Mouse (Mus musculus): ENCODE results near the gene Ly9. TPM values are rescaled to one million over a fixed set of nuclear protein-coding genes. Genes with fewer than 3 reads are reported as not detected.

The Ly9 gene
- total and polyA plus RNA-seq, 2 experiments from 2014 or later: 0.63 TPM; not detected in 1

- DNase-seq (ENCODE audit: low spot score) (no peak), ATAC-seq (no peak)
- Histone ChIP-seq H3K4me3 (ENCODE audit: low read length) (no peak overlapping the region), H3K27ac (no peak overlapping the region), H3K27me3 (ENCODE audit: insufficient read depth, low read length) (no peaks in the 10 kb centered on the region), H3K9me3 (ENCODE audit: low read length) (no peaks in the 10 kb centered on the region), H3K4me1 (ENCODE audit: insufficient read depth, low read length) (no peaks in the 10 kb centered on the region), H3K9ac (replicated peaks; ENCODE audit: low read length) (no peak overlapping the region), H3K4me2 (ENCODE audit: low read depth, low read length) (no peak overlapping the region), H3K36me3 (ENCODE audit: insufficient read depth, low read length) (no peaks in the 10 kb centered on the region)
- 86% methylated on average over 2 of the region's 2 CpGs for WGBS
- TF ChIP-seq CTCF (IDR thresholded peaks at IDR 0.05; ENCODE audit: low read depth): peak; percentile 49
Measured at GRCm38 (mm10) chr1:171610026-171610425, 2.8 kb upstream of the Ly9 start.

- Histone ChIP-seq H3K4me3 (ENCODE audit: low read length) (no peak overlapping the region), H3K4me2 (ENCODE audit: low read depth, low read length) (no peak overlapping the region), H3K36me3 (ENCODE audit: insufficient read depth, low read length) (no peaks in the 10 kb centered on the region), H3K27me3 (ENCODE audit: insufficient read depth, low read length) (no peaks in the 10 kb centered on the region), H3K9ac (replicated peaks; ENCODE audit: low read length) (no peak overlapping the region), H3K9me3 (ENCODE audit: low read length) (no peaks in the 10 kb centered on the region), H3K4me1 (ENCODE audit: insufficient read depth, low read length) (no peaks in the 10 kb centered on the region), H3K27ac (no peak overlapping the region)
- DNase-seq (ENCODE audit: low spot score) (no peak), ATAC-seq (no peak)
- WGBS: 85% methylated on average over 3 of the region's 3 CpGs
- TF ChIP-seq CTCF (IDR thresholded peaks at IDR 0.05; ENCODE audit: low read depth): no peak
Measured at GRCm38 (mm10) chr1:171606656-171607055, 554 bp downstream of the Ly9 start.

- Histone ChIP-seq H3K9ac (replicated peaks; ENCODE audit: low read length) (no peak overlapping the region), H3K4me1 (ENCODE audit: insufficient read depth, low read length) (no peaks in the 10 kb centered on the region), H3K4me2 (ENCODE audit: low read depth, low read length) (no peak overlapping the region), H3K36me3 (ENCODE audit: insufficient read depth, low read length) (no peaks in the 10 kb centered on the region), H3K27ac (no peak overlapping the region), H3K27me3 (ENCODE audit: insufficient read depth, low read length) (no peaks in the 10 kb centered on the region), H3K9me3 (ENCODE audit: low read length) (no peaks in the 10 kb centered on the region), H3K4me3 (ENCODE audit: low read length) (no peak overlapping the region)
- DNase-seq (ENCODE audit: low spot score) (no peak), ATAC-seq (no peak)
- WGBS: 85% methylated on average over 3 of the region's 3 CpGs
- TF ChIP-seq CTCF (IDR thresholded peaks at IDR 0.05; ENCODE audit: low read depth): no peak
Measured at GRCm38 (mm10) chr1:171604686-171605085, 2.5 kb downstream of the Ly9 start.

- Histone ChIP-seq H3K27me3 (ENCODE audit: insufficient read depth, low read length) (no peaks in the 10 kb centered on the region), H3K9ac (replicated peaks; ENCODE audit: low read length) (no peak overlapping the region), H3K27ac (no peak overlapping the region), H3K9me3 (ENCODE audit: low read length) (no peaks in the 10 kb centered on the region), H3K36me3 (ENCODE audit: insufficient read depth, low read length) (no peaks in the 10 kb centered on the region), H3K4me1 (ENCODE audit: insufficient read depth, low read length) (no peaks in the 10 kb centered on the region), H3K4me3 (ENCODE audit: low read length) (no peak overlapping the region), H3K4me2 (ENCODE audit: low read depth, low read length) (no peak overlapping the region)
- WGBS: 79% methylated on average over 2 of the region's 2 CpGs
- ATAC-seq: no peak
- TF ChIP-seq CTCF (IDR thresholded peaks at IDR 0.05; ENCODE audit: low read depth): no peak
- no peak for DNase-seq (ENCODE audit: low spot score)
Measured at GRCm38 (mm10) chr1:171584584-171584983, 22.6 kb downstream of the Ly9 start.

- Histone ChIP-seq H3K4me2 (ENCODE audit: low read depth, low read length) (no peak overlapping the region), H3K27ac (no peak overlapping the region), H3K9me3 (ENCODE audit: low read length) (no peaks in the 10 kb centered on the region), H3K36me3 (ENCODE audit: insufficient read depth, low read length) (no peaks in the 10 kb centered on the region), H3K4me3 (ENCODE audit: low read length) (no peak overlapping the region), H3K27me3 (ENCODE audit: insufficient read depth, low read length) (no peaks in the 10 kb centered on the region), H3K4me1 (ENCODE audit: insufficient read depth, low read length) (no peaks in the 10 kb centered on the region), H3K9ac (replicated peaks; ENCODE audit: low read length) (no peak overlapping the region)
- DNase-seq (ENCODE audit: low spot score): no peak
- 86% methylated on average over 7 of the region's 7 CpGs for WGBS
- ATAC-seq: no peak
- no peak for TF ChIP-seq CTCF (IDR thresholded peaks at IDR 0.05; ENCODE audit: low read depth)
Measured at GRCm38 (mm10) chr1:171577168-171577567, 30.0 kb downstream of the Ly9 start.

- ATAC-seq (no peak), DNase-seq (ENCODE audit: low spot score) (no peak)
- Histone ChIP-seq H3K4me1 (ENCODE audit: insufficient read depth, low read length) (no peaks in the 10 kb centered on the region), H3K27ac (no peak overlapping the region), H3K9ac (replicated peaks; ENCODE audit: low read length) (no peak overlapping the region), H3K9me3 (ENCODE audit: low read length) (no peaks in the 10 kb centered on the region), H3K4me3 (ENCODE audit: low read length) (no peak overlapping the region), H3K4me2 (ENCODE audit: low read depth, low read length) (no peak overlapping the region), H3K36me3 (ENCODE audit: insufficient read depth, low read length) (no peaks in the 10 kb centered on the region), H3K27me3 (ENCODE audit: insufficient read depth, low read length) (no peaks in the 10 kb centered on the region)
- TF ChIP-seq CTCF (IDR thresholded peaks at IDR 0.05; ENCODE audit: low read depth): no peak
- 65% methylated on average over 2 of the region's 2 CpGs for WGBS
Measured at GRCm38 (mm10) chr1:171568436-171568835, 38.8 kb downstream of the Ly9 start.

GRCm38 (mm10) chr1:171566777-171567176 lies 40.4 kb downstream of the Ly9 start:
- ATAC-seq (peak; percentile 38; the same call in 1 of the 2 replicates), DNase-seq (ENCODE audit: low spot score) (peak; percentile 74)
- H3K4me3 ChIP-seq (ENCODE audit: low read length): no peak overlapping the region
- no peaks in the 10 kb centered on the region for H3K4me1 ChIP-seq (ENCODE audit: insufficient read depth, low read length)
- no peak overlapping the region for H3K4me2 ChIP-seq (ENCODE audit: low read depth, low read length)
- H3K9me3 ChIP-seq (ENCODE audit: low read length): no peaks in the 10 kb centered on the region
- 24% methylated on average over 8 of the region's 8 CpGs for WGBS
- no peaks in the 10 kb centered on the region for H3K36me3 ChIP-seq (ENCODE audit: insufficient read depth, low read length)
- no peak overlapping the region for H3K9ac ChIP-seq (replicated peaks; ENCODE audit: low read length)
- H3K27me3 ChIP-seq (ENCODE audit: insufficient read depth, low read length): no peaks in the 10 kb centered on the region
- peak; percentile 77 for TF ChIP-seq CTCF (IDR thresholded peaks at IDR 0.05; ENCODE audit: low read depth)
- no peak overlapping the region for H3K27ac ChIP-seq
